Mouse (Mus musculus) gonadal fat pad, adult 2 months (tissue): ENCODE measurements at regions not wholly inside any gene's neighbourhood (a gene's known extent, or its start where the extent isn't known, plus 50 kb on each side); places are given as distances from the start of the nearest gene placed in this dataset.
A peak's percentile ranks its signal among the peaks of the same experiment; 100 is the strongest.

Experiments used
- DNase-seq: peaks from one replicate; pipeline ENCODE4 v3.0.0-alpha.2; 2012; ENCODE audit warnings: low read depth

DNA sequence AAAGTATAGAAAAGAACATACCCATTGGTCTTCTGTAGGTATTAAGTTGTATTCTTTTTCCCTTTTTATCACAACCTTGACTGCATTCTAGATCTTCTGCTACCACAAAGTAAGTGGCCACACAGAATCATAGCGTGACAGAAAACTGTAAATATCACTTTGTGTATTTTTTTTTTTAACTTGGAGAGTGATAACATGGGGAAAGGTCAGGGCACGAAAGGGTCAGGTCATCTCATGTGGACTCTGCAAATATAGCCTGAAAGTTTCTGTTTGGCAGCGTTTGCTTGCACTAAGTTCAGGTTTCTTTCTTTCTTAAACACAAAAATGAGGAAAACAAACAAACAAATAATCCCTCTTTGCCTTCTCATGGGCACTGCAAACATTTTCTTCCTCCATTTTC lies 1101.1 kb downstream of the Gsdmc2 start:
- DNase-seq = no peak

DNA sequence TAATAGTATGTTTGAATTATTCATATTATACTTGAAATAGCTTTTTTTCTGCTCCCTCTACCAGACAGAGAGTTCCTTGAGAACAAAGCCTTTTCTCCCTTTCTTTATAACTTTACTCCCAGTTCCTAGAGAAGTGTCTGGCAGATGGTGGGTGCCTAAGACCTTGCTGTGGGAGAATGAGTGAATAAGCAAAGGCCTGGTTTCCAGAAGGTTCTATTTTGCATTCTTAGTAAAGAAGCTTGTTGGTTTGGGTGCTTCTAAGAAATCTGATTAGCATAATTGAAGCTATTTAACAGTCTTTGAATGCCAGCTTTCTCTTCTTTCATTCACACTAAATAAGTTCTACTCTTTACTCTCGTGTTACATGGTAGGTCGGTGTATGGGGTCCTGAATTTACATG lies 1104.2 kb downstream of the Gsdmc2 start:
- no peak for DNase-seq

DNA sequence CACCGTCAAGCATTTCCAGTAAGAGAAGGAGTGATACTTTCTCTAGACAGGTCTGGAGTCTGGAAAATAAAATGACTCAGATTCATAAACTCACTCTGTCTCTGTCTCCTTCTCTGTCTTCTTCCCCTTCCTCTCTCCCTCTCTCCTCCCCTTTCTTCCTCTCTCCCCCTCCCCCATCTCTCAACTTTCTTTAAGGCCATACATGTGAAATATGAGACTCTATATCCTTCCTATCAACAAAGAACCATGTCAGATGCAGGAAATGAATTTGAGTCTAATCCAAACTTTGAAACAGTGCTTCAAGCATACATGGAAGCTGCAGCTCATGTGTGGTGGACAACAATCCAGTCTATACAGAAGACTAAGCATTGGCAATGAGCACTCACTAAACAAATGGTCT lies 1109.6 kb downstream of the Gsdmc2 start:
- no peak for DNase-seq

DNA sequence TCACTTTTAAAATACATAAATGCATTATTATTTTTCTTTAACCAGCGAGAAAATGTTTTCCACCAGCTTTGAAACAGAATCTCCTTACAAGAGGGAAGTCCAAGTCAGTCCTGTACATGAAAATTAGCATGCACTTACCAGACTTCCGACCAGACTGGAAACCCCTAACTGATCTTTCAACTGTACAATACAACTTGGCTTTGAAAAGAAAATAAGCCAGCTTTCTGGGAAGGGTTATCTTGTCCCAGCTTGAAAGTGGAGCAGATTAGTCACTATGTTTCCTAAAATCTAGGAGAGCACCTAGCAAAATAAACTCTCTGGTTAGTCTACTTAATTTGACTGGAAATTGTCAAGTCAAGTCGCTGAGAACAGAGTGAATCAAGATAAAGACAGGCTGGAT lies 1110.1 kb downstream of the Gsdmc2 start:
- DNase-seq = no peak

DNA sequence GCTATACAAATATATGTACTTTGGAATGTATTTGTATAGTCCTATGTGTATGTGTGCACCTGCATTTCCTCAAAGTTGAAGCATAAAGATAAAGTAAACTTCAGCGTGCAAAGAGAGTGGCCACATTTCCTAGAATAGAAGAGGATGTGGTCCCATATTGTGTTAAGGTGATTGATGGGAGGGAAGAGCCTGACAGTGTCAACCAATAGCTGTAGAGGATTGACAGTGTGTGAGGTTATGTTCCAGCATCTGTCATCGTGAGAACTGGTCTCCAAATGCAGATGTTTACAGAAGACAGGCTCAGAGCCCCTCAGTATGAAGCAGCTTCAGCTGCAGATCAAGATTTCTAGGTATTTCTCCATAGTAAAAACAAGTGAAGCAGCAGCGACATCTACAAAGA lies 1114.5 kb downstream of the Gsdmc2 start:
- DNase-seq = no peak

DNA sequence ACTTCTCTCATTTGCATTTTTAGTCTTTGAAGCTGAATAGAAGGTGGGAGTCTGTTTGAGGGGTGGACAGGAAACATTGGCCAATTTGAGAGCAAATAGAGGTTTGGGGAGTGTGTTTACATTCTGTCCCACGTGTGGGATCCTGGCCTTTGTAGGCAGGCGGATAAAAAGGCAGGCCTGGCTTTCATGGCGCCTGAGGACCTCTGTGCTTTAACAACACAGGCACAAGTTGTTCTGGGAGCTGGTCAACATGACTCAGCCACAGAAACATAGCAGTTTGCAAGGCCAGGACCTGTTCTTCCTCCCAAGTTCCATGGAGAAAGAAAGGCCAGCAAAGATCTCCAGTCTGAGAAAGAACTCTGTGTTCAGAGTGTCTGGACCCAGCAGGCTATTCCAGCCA lies 1130.7 kb downstream of the Gsdmc2 start:
- no peak for DNase-seq

DNA sequence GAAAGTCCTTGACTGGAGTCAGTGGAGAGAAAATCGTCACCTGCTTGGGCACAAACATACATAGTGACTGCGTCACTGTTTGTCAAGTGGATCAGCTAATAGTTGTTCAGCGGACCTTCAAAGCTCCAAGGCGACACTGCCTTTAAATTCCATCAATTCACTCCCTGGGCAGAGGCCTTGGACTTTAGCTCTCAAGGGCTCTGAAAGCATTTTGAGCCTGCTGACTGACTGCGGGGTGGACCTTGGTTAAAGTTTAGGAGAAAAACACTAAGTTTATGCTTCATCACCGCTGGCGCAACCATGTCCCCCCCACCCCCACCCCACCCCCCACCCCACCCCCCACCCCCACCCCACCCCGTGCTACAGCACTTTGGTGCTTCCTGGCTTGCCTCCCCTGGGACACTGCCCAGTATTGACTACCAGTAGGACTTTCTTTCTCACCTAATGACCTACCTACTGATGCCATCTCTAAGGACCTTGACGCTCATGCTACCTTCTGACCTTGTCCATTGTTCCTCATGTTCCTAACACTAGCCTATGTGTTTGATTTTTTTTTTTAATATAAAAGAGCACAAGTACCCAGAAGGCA lies 1132.3 kb downstream of the Gsdmc2 start:
- DNase-seq = no peak

DNA sequence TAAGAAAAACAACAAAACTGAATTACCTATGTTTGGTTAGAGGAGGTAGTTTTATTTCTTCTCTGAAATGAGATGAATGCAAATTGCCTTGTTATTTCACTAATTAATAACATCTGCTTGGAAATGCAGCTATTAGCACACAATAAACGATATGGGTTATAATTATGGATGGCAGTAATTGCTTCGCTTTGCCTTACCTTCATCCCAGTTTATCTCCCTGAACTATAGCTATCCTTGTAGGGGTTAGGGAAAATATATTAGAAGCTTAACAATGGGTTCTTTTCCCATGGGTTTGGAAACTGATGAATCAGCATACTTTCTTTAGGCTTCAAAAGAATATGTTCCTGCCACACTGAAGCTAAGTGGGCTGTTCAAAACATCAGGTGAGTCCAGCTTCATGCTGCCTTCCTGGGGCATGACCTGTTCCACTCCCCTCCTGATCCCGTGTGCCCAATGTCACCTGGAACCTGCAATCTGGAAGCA lies 1132.9 kb downstream of the Gsdmc2 start:
- DNase-seq = no peak

DNA sequence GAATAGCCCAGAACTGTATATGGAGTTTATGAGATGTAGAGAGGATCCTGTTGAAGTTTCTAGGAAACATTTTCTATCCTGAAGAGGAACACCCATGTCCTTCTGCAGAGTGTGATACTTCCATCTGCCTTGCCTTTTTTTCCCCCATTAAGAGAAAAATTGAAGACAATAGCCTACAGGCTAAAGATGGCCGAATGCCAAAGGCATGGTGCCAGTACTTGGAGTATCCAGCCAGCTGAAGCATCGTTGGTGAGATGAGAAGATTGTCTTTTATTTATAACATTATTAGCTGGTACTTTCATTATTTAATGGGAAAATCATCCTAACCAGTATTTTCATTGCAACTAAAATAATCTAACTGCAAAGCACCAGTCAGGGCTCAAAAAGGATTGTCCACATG lies 1135.4 kb downstream of the Gsdmc2 start:
- DNase-seq = no peak

DNA sequence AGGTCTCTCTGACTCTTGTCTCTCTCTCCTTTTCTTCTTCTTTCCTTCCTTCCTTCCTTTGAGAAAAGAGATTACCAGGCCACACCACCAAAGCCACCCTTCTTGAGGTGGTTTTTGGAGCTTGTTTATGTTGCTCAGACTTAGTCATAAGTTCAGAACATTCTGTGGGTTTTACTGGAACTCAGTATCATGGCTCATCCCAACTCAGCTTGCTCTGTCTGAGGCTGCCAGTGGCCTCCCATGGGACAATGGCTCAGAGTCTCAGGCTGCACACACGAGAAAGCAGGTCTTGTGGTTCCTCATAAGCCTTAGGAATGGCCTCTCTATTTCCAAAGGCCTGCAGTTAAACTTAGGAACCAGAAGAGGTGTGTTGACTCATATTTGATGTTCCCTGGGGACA lies 1146.4 kb downstream of the Gsdmc2 start:
- no peak for DNase-seq

DNA sequence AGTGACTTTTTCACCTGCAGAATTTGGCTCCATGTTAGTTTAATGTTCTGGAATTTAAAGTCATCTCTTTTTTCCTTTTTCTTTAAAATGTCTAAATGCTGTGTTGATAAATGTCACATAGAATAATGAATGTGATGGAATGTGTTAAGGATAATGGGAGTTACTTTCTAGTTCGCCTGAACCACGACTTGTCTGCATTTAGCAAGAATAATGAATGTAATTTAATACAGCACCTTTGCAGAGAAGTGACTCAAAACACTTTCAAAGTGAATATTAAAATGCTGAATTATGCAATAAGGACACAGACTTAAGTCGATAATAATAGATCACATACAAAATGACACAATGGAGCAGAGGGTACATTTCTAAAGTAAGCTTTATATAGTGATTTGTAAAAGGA lies 1150.2 kb downstream of the Gsdmc2 start:
- DNase-seq = no peak

DNA sequence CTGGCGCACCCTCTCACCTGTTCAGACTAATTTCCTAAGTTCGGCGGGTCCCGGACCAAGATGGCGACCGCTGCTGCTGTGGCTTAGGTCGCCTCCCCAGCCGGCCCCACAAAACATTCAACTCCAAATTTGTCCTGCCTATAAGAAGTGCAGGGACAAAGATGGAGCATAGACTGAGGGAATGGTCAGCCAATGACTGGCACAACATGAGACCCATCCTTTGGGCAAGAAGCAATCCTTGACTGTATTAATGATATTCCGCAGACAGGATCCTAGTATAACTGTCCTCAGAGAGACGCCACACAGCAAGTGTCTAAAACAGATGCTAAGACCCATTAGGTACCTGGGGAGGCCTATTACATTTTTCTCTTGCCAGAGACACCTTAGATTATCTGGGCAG lies 1151.3 kb downstream of the Gsdmc2 start:
- DNase-seq = no peak

DNA sequence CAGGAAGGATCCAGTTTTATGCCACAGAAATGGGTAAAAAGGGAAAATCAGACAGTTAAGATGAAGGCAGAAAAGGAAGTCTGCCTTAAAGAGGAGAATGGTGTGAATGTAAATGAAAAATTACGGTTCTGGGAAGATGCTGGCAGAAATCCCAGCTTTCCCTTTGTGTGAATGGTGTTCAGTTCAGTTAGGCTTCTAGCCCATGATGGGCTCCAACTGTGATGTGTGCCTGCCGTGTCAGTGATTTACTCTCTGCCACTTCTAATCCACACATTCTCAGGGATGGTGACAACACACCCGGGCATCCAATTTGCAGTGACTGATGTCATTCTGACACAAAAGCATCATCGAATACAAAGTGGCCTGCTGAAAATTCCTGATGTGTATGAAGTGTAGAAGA lies 1171.6 kb downstream of the Gsdmc2 start:
- no peak for DNase-seq

DNA sequence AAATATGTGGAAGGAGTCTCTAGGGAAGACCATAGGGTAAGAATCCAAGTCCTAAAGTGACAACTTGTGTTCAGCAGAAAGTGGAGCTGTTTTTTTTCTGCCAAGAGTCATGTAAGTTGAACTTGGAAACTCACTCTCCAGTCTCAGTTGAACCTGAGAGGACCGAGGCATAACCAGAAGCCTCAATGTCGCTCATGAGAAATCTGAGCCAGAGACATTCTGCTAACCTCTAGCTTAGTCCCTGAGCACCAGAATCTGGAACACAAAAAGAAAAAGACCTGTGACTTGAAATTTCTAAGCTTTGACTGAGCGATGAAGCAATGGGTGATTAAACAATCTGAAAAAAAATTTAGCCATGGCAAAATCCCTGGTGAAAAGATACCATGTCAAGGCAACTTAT lies 1175.0 kb downstream of the Gsdmc2 start:
- no peak for DNase-seq

DNA sequence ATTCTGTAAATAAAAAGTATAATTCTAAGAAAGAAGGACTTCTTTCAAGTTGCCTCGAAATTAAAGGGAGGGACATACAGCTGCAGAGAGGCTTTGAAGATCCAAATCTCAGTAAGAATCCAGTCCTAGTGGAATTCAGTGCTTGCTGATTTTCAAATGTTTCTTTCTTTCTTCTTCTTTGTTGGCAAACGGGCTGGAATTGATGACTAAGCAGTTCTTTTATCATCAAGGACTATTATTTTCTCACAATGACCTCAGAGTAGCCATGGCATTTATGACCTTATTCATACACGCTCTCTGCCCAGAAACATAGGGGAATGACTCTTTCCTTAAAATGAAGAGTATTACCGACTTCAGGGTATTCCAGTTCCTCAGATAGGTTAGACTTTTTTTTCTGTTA lies 1185.9 kb downstream of the Gsdmc2 start:
- no peak for DNase-seq

DNA sequence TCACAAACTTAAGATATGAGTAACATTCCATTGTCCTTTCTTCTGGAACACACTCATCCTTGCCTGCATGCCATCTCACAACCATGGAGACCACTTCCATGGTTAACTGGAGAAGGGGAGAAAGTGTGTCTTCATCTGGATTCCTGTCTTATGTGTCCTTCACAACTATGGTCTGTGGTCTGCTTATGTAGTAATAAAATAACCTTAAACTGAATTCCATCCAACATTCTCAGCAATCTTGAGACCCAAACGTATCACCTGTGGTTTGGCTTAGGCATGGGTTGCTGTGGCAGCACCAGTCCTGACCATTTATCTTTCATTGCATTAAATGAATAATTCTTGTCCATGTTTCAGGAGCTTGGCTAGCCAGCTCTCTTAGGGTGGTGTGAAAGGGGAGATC lies 1186.3 kb downstream of the Gsdmc2 start:
- DNase-seq = no peak

DNA sequence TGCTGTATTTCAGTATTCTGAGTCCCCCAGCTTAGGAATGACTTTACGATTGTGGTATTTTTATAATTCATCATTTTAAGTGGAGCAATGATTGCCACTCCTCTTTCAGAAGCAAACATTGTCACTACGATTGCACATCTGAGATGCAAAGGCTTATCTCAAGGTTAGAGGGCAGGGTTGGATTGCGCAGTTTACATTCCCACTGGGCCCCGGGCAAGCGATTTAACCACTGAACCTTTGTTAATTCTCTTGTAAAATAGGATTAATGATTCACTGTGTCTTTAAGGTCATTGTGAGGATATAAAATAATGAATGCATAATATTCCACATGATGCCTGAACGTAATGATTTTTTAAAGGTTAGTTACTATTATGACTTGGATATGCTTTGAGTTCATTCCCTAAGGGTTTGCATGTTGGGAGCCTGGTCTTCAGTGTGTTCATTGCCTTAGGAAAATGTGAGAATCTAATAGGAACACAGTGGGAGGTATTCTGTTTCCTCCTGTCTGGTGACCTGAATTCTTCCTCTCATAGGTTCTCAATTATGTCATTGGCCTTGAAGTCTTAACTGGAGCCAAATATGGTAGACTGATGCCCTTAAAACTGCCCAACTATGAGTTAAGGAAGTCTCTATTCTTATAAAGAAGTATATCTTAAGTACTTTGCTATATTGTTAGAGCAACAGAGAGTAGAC lies 1198.4 kb downstream of the Gsdmc2 start:
- DNase-seq = no peak

DNA sequence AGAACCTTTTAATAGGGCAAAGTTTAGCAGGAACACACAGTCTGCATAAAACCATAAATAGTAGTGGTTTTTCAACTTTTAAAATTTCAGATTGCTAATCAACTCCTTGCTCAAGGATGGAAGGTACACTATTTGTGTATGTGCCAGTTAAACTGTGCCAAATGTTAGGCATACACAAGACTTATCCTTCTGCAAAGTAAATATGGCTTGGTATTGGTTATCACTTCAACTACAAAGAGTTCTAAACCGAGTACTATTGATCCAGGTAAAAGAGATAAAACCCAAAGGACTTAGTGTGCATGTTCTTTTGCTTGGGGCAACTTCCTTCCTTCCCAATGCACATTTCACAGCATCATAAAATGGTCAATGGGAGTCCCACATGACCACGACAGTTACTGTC lies 1200.2 kb downstream of the Gsdmc2 start:
- DNase-seq = peak; percentile 27

DNA sequence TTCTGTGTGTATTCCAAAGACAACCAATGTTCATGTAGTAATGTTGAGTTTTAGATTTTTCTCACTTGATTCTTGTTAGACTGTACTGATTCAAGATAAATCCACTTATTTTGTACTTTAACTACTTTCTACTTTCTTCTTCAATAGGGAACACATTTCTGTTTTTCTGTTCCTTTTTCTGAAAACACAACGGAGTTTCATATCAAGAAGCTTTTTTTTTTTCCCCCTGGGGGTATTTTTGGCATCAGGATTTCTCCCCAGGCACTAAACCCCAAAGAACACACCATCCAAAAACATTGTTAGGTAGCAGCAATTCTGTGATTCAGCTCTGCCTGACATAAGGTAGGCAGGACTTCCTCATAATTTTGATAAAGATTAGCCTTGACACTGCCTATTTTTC lies 1200.7 kb downstream of the Gsdmc2 start:
- no peak for DNase-seq

DNA sequence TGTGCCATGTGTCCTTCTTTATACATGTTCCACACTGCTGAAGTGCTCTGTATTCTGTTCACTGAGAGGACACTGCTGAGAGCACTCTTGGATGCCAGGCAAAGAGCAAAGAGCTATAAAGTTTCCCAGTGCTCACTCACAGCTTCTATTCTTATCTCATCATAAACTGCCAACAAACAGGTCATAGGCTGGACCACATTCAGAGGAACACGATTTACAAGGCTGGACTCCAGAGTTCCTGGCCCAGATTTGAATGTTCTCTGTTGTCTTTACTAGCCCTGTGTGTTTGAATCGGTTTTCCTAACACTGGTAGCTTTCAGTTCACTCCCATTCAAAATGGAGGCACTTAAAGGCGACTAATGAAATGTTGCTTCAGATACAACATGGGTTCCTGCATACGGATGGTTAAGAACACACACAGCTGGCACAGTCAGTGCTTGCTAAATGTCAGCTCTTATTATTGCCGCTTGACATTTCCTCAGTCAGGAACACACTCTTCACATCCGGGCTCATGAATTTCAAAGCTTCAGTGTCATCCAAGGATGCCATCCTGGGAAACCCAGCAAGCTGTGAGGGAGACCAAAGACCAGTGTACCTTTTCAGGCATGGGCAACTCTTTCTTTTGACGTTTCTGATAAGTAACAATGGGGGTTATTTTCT lies 1203.8 kb downstream of the Gsdmc2 start:
- no peak for DNase-seq

DNA sequence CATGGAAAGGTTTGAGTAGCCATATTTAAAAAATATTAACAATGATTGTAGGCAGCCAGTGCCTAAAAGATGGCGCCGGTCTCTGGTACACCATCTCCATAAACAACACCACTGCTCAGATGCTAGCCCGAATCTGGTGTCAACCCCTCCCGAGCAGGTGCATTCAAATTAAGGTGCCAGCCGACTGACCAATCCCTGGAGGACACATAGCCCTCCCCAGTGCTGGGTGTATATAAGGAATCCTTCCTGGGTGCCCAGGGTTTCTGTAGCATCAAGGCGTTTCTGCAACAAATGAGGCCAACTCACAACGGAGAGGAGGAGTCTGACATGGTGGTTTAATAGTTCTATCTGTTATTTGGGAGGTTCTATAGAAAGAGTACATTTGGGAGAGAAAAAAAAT lies 1219.6 kb downstream of the Gsdmc2 start:
- DNase-seq = no peak

DNA sequence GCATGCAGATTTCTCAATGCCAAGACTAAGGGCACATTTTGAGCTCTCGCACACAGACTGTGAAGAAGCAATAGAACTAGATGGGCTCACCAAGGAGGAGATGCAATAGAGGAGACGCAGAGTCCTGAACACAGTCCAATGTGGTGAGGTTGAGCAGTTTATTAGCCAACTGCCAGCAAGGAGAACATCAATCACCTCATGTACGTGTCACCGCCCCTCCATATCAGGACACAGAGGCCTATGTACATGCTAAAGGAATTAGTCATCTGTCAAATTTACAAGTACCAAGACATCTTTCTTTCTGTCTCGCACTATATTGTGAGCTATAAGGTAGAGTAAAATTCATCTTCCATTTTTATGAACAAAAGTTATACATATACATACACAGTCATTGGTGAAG lies 1228.9 kb downstream of the Gsdmc2 start:
- no peak for DNase-seq

DNA sequence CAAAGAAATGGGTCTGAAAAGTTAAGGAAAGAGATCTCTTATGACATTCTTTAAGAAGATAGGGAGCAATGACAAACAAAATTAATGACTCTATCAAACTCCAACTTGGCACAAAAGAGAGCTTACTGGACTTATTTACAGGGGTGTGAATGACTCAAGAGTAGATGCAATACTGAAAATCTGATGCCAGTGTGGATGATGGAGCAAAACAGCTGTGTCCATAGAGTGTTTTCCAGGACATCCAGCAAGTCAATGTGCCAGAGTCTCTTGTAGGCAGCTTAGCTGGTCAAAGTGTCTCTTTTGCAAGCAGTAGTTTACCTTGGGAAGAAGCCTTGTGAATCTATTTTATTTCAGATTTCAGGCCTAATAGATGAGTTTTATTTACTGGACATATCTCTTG lies 1248.2 kb downstream of the Gsdmc2 start:
- DNase-seq = no peak
